ENCODE assay signal across 11 mouse cellular contexts in genomic region chr1:87510845-87511244, GRCm38 (mm10). TPM values are rescaled to one million over a fixed set of nuclear protein-coding genes. Genes with fewer than 3 reads are reported as not detected.
DNase-seq lines count a peak whose midpoint lies in the region; ATAC-seq and TF ChIP-seq lines count a peak whose summit lies in the region.
"Had no signal": no experiment of that assay in that cellular context is flagged by ENCODE, and none has a peak within 500 bp of the region (broad histone marks: within the 10 kb centered on the region; RNA-seq: fewer than 3 reads in every experiment).

No protein-coding gene starts in this region.

- H3K9ac ChIP-seq in ES-Bruce4 (ENCODE audit: low read depth, poor library complexity, severe bottlenecking): peak overlapping the region; percentile 82; the same call in 1 of the 2 replicates
- no peak overlapping the region for H3K9ac ChIP-seq in forebrain, embryonic 15.5 days (replicated peaks)

- no peak overlapping the region for H3K27ac ChIP-seq in heart, embryonic 10.5 days
- no peak overlapping the region for H3K27ac ChIP-seq in ES-Bruce4 (ENCODE audit: insufficient read depth, low read length)
- H3K27ac ChIP-seq in forebrain, embryonic 15.5 days (replicated peaks): no peak overlapping the region
- H3K27ac ChIP-seq in midbrain, embryonic 10.5 days (replicated peaks): 0 out of 2 replicates have a peak overlapping the region, but pooled peaks have one; percentile 85

- H3K9me3 ChIP-seq in heart, embryonic 10.5 days: no peaks in the 10 kb centered on the region
- no peaks in the 10 kb centered on the region for H3K9me3 ChIP-seq in ES-Bruce4 (replicated peaks; ENCODE audit: control insufficient read depth, insufficient read depth, low read length, poor library complexity, severe bottlenecking)
- H3K9me3 ChIP-seq in forebrain, embryonic 15.5 days: no peaks in the 10 kb centered on the region
- no peaks in the 10 kb centered on the region for H3K9me3 ChIP-seq in midbrain, embryonic 10.5 days (replicated peaks)

- intact Hi-C loops in heart, postnatal 36 days (cut with DNase I): no loop called here
- intact Hi-C loops in gastrocnemius, postnatal 14 days (cut with DNase I; ENCODE audit: low total_unique reads): no loop called here

- no peak for DNase-seq in heart, embryonic 10.5 days (ENCODE audit: low spot score)
- DNase-seq in heart, postnatal 36 days: no peak
- DNase-seq in midbrain, embryonic 10.5 days (ENCODE audit: low spot score): no peak
- DNase-seq in gastrocnemius, postnatal 14 days: no peak
- DNase-seq in urinary bladder, postnatal 36 days (ENCODE audit: low spot score in 2 of 2): no peak
- DNase-seq: gastrocnemius, postnatal 36 days had no signal

- H3K4me3 ChIP-seq in heart, embryonic 10.5 days: peak overlapping the region; percentile 81
- H3K4me3 ChIP-seq in ES-Bruce4 (ENCODE audit: low read depth, low read length): no peak overlapping the region
- H3K4me3 ChIP-seq in forebrain, embryonic 15.5 days: peak overlapping the region; percentile 71
- H3K4me3 ChIP-seq in midbrain, embryonic 10.5 days: peak overlapping the region; percentile 87

- H3K4me2 ChIP-seq in forebrain, embryonic 15.5 days (replicated peaks): peak overlapping the region; percentile 92

- peak; percentile 20 for ATAC-seq in forebrain, embryonic 15.5 days (replicated peaks)
- ATAC-seq in megakaryocyte progenitor cell, adult 5-6 weeks (replicated peaks; ENCODE audit: poor library complexity): no peak
- ATAC-seq: activated CD4-positive, CD25-positive, alpha-beta regulatory T cell, adult 4 months had no signal

- no peak for TF ChIP-seq CTCF in ES-Bruce4 (IDR thresholded peaks at IDR 0.05; ENCODE audit: low read depth, low read length)

- WGBS in heart, embryonic 10.5 days: 11% methylated on average over 5 of the region's 5 CpGs
- WGBS in forebrain, embryonic 15.5 days: 12% methylated on average over 5 of the region's 5 CpGs
- 17% methylated on average over 5 of the region's 5 CpGs for WGBS in midbrain, embryonic 10.5 days

- TF ChIP-seq POLR2A in ES-Bruce4 (IDR thresholded peaks at IDR 0.05; ENCODE audit: insufficient read depth, low read length): no peak

- H3K27me3 ChIP-seq in heart, embryonic 10.5 days (ENCODE audit: insufficient read depth, poor library complexity, severe bottlenecking): peaks cover 62% of the 10 kb centered on the region
- H3K27me3 ChIP-seq in ES-Bruce4 (ENCODE audit: control insufficient read depth, insufficient read depth, low read length, poor library complexity, severe bottlenecking): peaks cover 27% of the 10 kb centered on the region
- peaks cover 12% of the 10 kb centered on the region for H3K27me3 ChIP-seq in forebrain, embryonic 15.5 days
- peaks cover 56% of the 10 kb centered on the region for H3K27me3 ChIP-seq in midbrain, embryonic 10.5 days (ENCODE audit: low read depth, poor library complexity, severe bottlenecking)

- no peak for TF ChIP-seq EP300 in ES-Bruce4 (IDR thresholded peaks at IDR 0.05; ENCODE audit: insufficient read depth, low read depth, low read length)

- peaks cover 17% of the 10 kb centered on the region for H3K4me1 ChIP-seq in heart, embryonic 10.5 days
- no peaks in the 10 kb centered on the region for H3K4me1 ChIP-seq in ES-Bruce4 (ENCODE audit: control insufficient read depth, insufficient read depth, low read length)
- peaks cover 10% of the 10 kb centered on the region for H3K4me1 ChIP-seq in forebrain, embryonic 15.5 days
- H3K4me1 ChIP-seq in midbrain, embryonic 10.5 days: peaks cover 19% of the 10 kb centered on the region

- no peaks in the 10 kb centered on the region for H3K36me3 ChIP-seq in heart, embryonic 10.5 days
- no peaks in the 10 kb centered on the region for H3K36me3 ChIP-seq in ES-Bruce4 (ENCODE audit: control insufficient read depth, insufficient read depth, low read length, poor library complexity, severe bottlenecking)
- no peaks in the 10 kb centered on the region for H3K36me3 ChIP-seq in forebrain, embryonic 15.5 days
- H3K36me3 ChIP-seq in midbrain, embryonic 10.5 days: no peaks in the 10 kb centered on the region

RNA-seq across cellular contexts. Expression of gene Neu2, which starts 1.2 kb away (rescaled TPM):
- polyA plus RNA-seq in heart, embryonic 10.5 days (2016; fragmentation: Nextera tagmentation; extraction: Ambion mirVana): 0.18 TPM in 1 of 2 replicates, not detected in the other
- not detected for total RNA-seq in heart, postnatal 36 days (2021)
- polyA plus RNA-seq in ES-Bruce4 (2011; ENCODE audit: insufficient read depth, insufficient read length, low read depth, missing spikeins): not detected in 2 replicates
- polyA plus RNA-seq in forebrain, embryonic 15.5 days (2015; fragmentation: Nextera tagmentation; extraction: Ambion mirVana): 0.62 TPM in 1 of 2 replicates, not detected in the other
- not detected in 2 replicates for polyA plus RNA-seq in midbrain, embryonic 10.5 days (2016; fragmentation: Nextera tagmentation; extraction: Ambion mirVana)
- total RNA-seq in megakaryocyte progenitor cell, adult 5-6 weeks (2015): not detected in 2 replicates
- not detected in 2 replicates for total RNA-seq in megakaryocyte progenitor cell, adult 5-6 weeks (2017)
- 10 to 100 TPM; 14.8 to 21.9 TPM for total RNA-seq in gastrocnemius, postnatal 14 days (2021)
- polyA plus RNA-seq: activated CD4-positive, CD25-positive, alpha-beta regulatory T cell, adult 4 months had no signal

RNA-seq across cellular contexts. Expression of gene Snorc, which starts 40.8 kb away (rescaled TPM):
- polyA plus RNA-seq in heart, embryonic 10.5 days (2016; fragmentation: Nextera tagmentation; extraction: Ambion mirVana): not detected in 2 replicates
- total RNA-seq in heart, postnatal 36 days (2021): not detected
- not detected in 2 replicates for polyA plus RNA-seq in ES-Bruce4 (2011; ENCODE audit: insufficient read depth, insufficient read length, low read depth, missing spikeins)
- polyA plus RNA-seq in forebrain, embryonic 15.5 days (2015; fragmentation: Nextera tagmentation; extraction: Ambion mirVana): 0.45 TPM in 1 of 2 replicates, not detected in the other
- polyA plus RNA-seq in midbrain, embryonic 10.5 days (2016; fragmentation: Nextera tagmentation; extraction: Ambion mirVana): not detected in 2 replicates
- not detected in 2 replicates for total RNA-seq in megakaryocyte progenitor cell, adult 5-6 weeks (2015)
- not detected in 2 replicates for total RNA-seq in megakaryocyte progenitor cell, adult 5-6 weeks (2017)
- total RNA-seq in gastrocnemius, postnatal 14 days (2021): not detected
- total RNA-seq: gastrocnemius, postnatal 36 days; layer of hippocampus, adult 8-10 months had no signal
- polyA plus RNA-seq: activated CD4-positive, CD25-positive, alpha-beta regulatory T cell, adult 4 months had no signal
